In genomic region chr5:125040128-125040584, GRCm38 (mm10) we compare ENCODE assay signal across 8 mouse cellular contexts. TPM values are rescaled to one million over a fixed set of nuclear protein-coding genes. Genes with fewer than 3 reads are reported as not detected.
DNase-seq lines count a peak whose midpoint lies in the region; ATAC-seq lines count a peak whose summit lies in the region.

No protein-coding gene starts in this region.

- peaks cover 21% of the 10 kb centered on the region for H3K4me1 ChIP-seq in heart, embryonic 15.5 days (replicated peaks)

- peak; percentile 46 to 55 for DNase-seq in spleen, postnatal 36 days (ENCODE audit: low spot score in 2 of 2)
- DNase-seq in spleen, postnatal 10 days (ENCODE audit: low spot score in 2 of 2), result no peak
- DNase-seq in cerebellum, adult 9-10 months, result peak; percentile 91
- DNase-seq in lung, adult 18-20 months, result peak; percentile 60 to 69
- no peak for DNase-seq in retina, postnatal 1 day
- DNase-seq in retina, embryonic 14.5 days (ENCODE audit: low spot score), result no peak

- H3K27ac ChIP-seq in heart, embryonic 15.5 days, result peak overlapping the region; percentile 50; the same call in 1 of the 2 replicates

- no peak overlapping the region for H3K4me2 ChIP-seq in heart, embryonic 15.5 days

- peak; percentile 33 for ATAC-seq in heart, embryonic 15.5 days (replicated peaks; ENCODE audit: insufficient number of reproducible peaks, insufficient read depth, low FRiP score, low read depth)
- no peak for ATAC-seq in frontal cortex, adult (ENCODE audit: low TSS enrichment)

- WGBS in heart, embryonic 15.5 days, result 57% methylated on average over 5 of the region's 5 CpGs

- no peak overlapping the region for H3K4me3 ChIP-seq in heart, embryonic 15.5 days

- no peak overlapping the region for H3K9ac ChIP-seq in heart, embryonic 15.5 days

- H3K9me3 ChIP-seq in heart, embryonic 15.5 days (replicated peaks), result no peaks in the 10 kb centered on the region

- H3K27me3 ChIP-seq in heart, embryonic 15.5 days, result no peaks in the 10 kb centered on the region

- H3K36me3 ChIP-seq in heart, embryonic 15.5 days, result peaks cover 66% of the 10 kb centered on the region

RNA-seq across cellular contexts. Expression of gene Rflna, which starts 37.1 kb away (rescaled TPM):
- 1.3 and 2.3 TPM in 2 replicates for polyA plus RNA-seq in heart, embryonic 15.5 days (2015; fragmentation: Nextera tagmentation; extraction: Ambion mirVana)

Comparison
In these comparisons a context has a peak if more than half of its experiments do, and no peak if none do; other contexts are left out.
1. DNase-seq: peak in spleen, postnatal 36 days (2 of 2), cerebellum, adult 9-10 months (single experiment) and lung, adult 18-20 months (2 of 2); none in spleen, postnatal 10 days (0 of 2), retina, postnatal 1 day (single experiment) and retina, embryonic 14.5 days (single experiment).